Mouse (Mus musculus) G1E (cell line): ENCODE data around the gene Hspbp1.

Experiments
- CTCF ChIP-seq: IDR thresholded peaks from 2 replicates; pipeline ENCODE4 v1.5.1; 2012; ENCODE audit warnings: low read depth, low read length, inconsistent platforms, mixed read lengths
- GATA1 ChIP-seq: IDR thresholded peaks from 2 replicates; pipeline ENCODE4 v1.6.1; 2012; ENCODE audit warnings: borderline replicate concordance, low read length, inconsistent platforms, mixed read lengths
- GATA2 ChIP-seq: IDR thresholded peaks from 2 replicates; pipeline ENCODE4 v1.6.1; 2012; ENCODE audit warnings: low read depth, low read length, inconsistent platforms, borderline replicate concordance
- POLR2AphosphoS5 ChIP-seq: IDR thresholded peaks from 2 replicates; pipeline ENCODE4 v1.6.1; 2012; ENCODE audit warnings: low read depth, low read length, inconsistent platforms; ENCODE audit not compliant: insufficient replicate concordance
- TAL1 ChIP-seq: conservative IDR thresholded peaks from 2 replicates; pipeline ENCODE4 v1.6.1; 2012; ENCODE audit warnings: low read depth, low read length, inconsistent platforms, mixed read lengths

DNA sequence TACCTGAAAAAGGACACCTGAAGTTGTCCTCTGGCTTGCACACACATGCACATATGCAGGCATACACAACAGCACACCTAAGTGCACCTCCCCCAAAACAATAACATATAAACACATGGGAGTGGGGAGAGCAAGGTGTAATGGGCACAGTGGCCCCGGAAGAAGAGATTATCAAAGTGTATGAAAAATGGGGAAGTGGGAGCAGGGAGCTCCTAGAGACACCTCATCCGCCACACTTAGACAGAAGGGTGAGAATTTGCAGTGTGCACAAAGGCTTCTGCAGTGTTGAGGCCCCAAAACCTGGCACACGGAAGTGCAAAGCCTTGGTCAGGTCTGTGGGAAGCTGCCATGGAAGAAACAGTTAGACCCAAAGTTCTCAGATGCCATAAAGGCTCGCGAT, 46.2 kb upstream of the Hspbp1 start:
- TF ChIP-seq CTCF (no peak), GATA1 (no peak), TAL1 (no peak), POLR2AphosphoS5 (no peak), GATA2 (no peak)
